Mouse (Mus musculus) large intestine, adult 2 months (tissue): ENCODE data around the gene Dtx4. TPM values are rescaled to one million over a fixed set of nuclear protein-coding genes. Genes with fewer than 3 reads are reported as not detected.

ENCODE experiments used
- DNase-seq: peaks from one replicate; pipeline ENCODE4 v3.0.0-alpha.2; 2012; ENCODE audit warnings: low read depth, low spot score
- WGBS: fragments of 180-500 bp; shearing (Covaris S2); methylation state at CpG from one replicate; pipeline ENCODE4 v1.1.7; 2018; 5-methylcytosine and 5-hydroxymethylcytosine counted together
- polyA plus RNA-seq: library from polyadenylated mRNA; depleted of rRNA; stranded (reverse); fragments of >200 nt; gene quantifications from 2 replicates; pipeline ENCODE4 v1.2.3, GENCODE M21; 2012

Gene Dtx4
- polyA plus RNA-seq, 1 experiment: 10.3 TPM

GRCm38 (mm10) chr19:12472381-12472976, 28.8 kb downstream of the Dtx4 start:
- WGBS: 29% methylated on average over 5 of the region's 5 CpGs

DNA sequence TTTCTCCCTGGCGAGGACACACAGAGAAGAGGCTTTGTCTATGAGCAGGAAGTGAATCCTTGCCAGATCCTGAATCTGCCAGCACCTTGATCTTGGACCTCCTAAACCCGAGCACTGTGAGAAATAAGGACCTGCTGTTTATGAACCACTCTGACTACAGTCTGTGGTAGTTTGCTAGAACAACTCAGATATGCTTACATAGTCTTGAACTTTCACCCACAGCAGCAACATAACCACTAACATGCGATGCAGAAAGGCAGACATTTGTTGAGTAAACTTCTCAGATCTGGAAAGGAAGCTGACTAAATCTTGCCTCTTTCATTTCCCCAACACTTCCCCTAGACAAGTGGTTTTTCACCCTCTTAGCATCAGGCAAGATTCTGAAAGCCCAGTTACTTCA, 29.4 kb downstream of the Dtx4 start:
- 4% methylated on average over 3 of the region's 3 CpGs for whole genome bisulfite sequencing
- no peak for DNase-seq

More at GRCm38 (mm10) chr19:12472381-12472976, 28.8 kb downstream of the Dtx4 start:
- no peak for DNase-seq

GRCm38 (mm10) chr19:12467436-12467835, 33.8 kb downstream of the Dtx4 start:
- DNase-seq: no peak
- WGBS: 85% methylated on average over 5 of the region's 5 CpGs

GRCm38 (mm10) chr19:12466204-12466603, 35.0 kb downstream of the Dtx4 start:
- 14% methylated on average over 7 of the region's 7 CpGs for WGBS
- no peak for DNase-seq

DNA sequence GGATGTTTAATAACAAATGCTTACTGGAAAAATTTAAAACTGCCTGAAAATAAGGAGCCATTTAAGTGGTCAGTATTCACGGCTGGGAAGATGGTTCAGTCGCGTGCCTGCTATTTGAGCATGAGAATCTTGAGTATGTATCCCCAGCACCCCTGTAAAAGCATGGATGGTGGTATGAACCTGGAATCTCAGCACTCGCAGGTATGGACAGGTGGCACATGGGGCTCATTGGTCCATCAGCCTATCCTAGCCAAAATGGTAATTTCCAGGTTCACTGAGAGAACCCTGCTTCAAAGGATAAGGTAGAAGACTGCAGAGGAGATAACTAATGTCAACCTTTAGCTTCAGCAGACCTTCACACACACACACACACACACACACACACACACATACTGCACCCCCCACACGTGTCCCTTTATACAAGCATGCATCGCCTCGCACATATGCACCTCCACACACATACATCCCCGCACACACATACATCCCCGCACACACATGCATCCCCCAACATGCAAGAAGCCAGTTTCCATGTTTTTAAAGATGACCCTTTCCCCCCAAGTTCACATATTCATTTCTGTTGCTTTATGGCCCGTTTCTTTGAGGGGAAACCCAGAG, 35.6 kb downstream of the Dtx4 start:
- DNase-seq: no peak
- 90% methylated on average over 10 of the region's 10 CpGs for WGBS

GRCm38 (mm10) chr19:12464674-12465073, 36.6 kb downstream of the Dtx4 start:
- 48% methylated on average over 4 of the region's 4 CpGs for WGBS
- no peak for DNase-seq

- 63% methylated on average over 5 of the region's 5 CpGs for WGBS
- no peak for DNase-seq
Measured at GRCm38 (mm10) chr19:12464127-12464526, 37.1 kb downstream of the Dtx4 start.

DNA sequence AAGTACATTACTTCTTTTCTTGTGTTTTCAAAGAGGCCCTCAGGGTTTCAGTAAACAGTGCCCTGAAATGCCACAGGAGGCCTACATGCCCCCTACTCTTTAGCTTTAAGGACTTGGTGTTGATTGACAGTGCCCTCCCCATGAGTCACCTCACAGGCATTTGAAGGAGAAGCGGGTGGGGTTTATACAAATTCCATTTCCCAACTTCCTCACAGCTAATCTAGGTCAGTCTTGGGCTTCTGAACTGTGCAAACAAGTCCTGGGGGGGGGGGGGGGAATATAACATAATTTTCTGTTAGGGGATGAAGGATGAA, 37.6 kb downstream of the Dtx4 start:
- WGBS: 6% methylated on average over 1 of the region's 1 CpGs
- no peak for DNase-seq

GRCm38 (mm10) chr19:12462851-12463721, 38.2 kb downstream of the Dtx4 start:
- no peak for DNase-seq
- WGBS: 64% methylated on average over 7 of the region's 7 CpGs

GRCm38 (mm10) chr19:12460282-12461249, 40.7 kb downstream of the Dtx4 start, which contains the start of gene Mpeg1:
Gene Mpeg1, plus strand, starts transcription at chr19:12460779.
- DNase-seq: no peak
- 73% methylated on average over 11 of the region's 11 CpGs for WGBS

DNA sequence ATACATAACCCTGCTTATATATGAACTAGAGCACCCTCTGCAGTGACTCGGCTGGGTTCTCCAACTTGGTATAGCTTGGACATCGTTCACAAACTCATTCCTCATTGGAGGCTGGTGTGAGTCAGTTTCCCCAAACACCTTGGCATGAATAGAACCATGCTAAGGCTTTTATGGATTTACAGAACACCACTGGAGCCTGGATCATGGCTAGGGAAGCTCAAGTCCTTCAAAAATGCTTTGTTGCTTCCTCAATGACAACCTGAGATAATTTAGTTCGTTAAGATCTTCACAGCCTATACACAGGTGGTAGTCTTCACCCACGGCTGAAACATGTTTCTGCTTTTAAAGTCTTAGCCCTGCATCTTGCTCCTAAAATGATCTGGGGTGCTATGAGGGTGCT, 41.7 kb downstream of the Dtx4 start:
- DNase-seq: no peak
- 67% methylated on average over 4 of the region's 4 CpGs for WGBS

GRCm38 (mm10) chr19:12457401-12458066, 43.7 kb downstream of the Dtx4 start:
- no peak for DNase-seq
- WGBS: 42% methylated on average over 12 of the region's 12 CpGs

DNA sequence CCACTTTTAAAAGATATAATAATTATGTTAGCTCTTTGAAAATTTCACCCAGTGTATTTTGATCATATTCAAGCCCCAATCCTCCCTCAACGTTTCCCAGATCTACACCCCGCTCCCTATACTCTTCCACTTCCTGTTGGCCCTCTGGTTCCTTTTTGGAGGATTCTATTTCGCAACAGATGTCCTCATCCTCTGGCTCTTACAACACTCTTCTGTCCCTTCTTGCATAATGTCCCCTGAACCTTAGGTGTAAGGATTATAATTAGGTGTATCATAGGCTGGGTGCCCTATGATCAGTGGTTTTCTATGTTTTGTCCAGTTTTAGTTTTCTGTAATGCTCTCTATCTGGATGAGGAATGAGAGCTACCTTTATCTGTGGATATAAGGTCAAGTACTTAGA, 56.2 kb downstream of the Dtx4 start:
- no peak for DNase-seq
- 65% methylated on average over 3 of the region's 3 CpGs for WGBS

GRCm38 (mm10) chr19:12442560-12442959, 58.7 kb downstream of the Dtx4 start:
- WGBS: 73% methylated on average over 4 of the region's 4 CpGs

GRCm38 (mm10) chr19:12440103-12440725, 61.0 kb downstream of the Dtx4 start:
- WGBS: 50% methylated on average over 5 of the region's 5 CpGs
- DNase-seq: no peak

More at GRCm38 (mm10) chr19:12442560-12442959, 58.7 kb downstream of the Dtx4 start:
- no peak for DNase-seq

- DNase-seq: no peak
- 45% methylated on average over 1 of the region's 1 CpGs for WGBS
Measured at GRCm38 (mm10) chr19:12439581-12439980, 61.7 kb downstream of the Dtx4 start.

GRCm38 (mm10) chr19:12435750-12436524, 65.3 kb downstream of the Dtx4 start:
- 63% methylated on average over 4 of the region's 4 CpGs for WGBS

DNA sequence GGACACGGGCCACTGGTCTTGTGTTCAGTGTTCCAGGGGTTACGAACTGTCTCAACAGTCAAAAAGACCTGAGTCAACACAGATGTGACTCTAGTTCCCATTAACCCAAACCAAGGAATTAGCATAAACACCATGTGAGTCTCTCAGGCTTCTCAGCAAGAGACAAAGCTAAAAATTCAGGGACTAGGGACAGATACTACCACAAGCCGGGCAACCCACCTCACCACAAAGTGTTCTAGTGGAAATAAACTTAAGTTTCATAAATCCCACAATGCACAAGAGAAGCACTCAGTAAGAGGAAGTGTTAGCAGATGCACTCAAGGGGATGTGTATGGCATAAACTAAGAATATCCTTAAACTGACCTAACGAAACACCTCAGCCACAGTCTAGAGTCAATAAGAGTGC, 66.2 kb downstream of the Dtx4 start:
- 79% methylated on average over 4 of the region's 4 CpGs for WGBS
- DNase-seq: no peak

More at GRCm38 (mm10) chr19:12435750-12436524, 65.3 kb downstream of the Dtx4 start:
- no peak for DNase-seq
